Mouse (Mus musculus): Measurements from ENCODE around the gene Arhgef3.

GRCm38 (mm10) chr14:27338034-27338708, 223.5 kb downstream of the Arhgef3 start:
- TF ChIP-seq CTCF (IDR thresholded peaks at IDR 0.05; ENCODE audit: borderline replicate concordance, control insufficient read depth, extremely low read depth, insufficient read depth, low read length, poor library complexity) (no peak), POLR2A (IDR thresholded peaks at IDR 0.05; ENCODE audit: control insufficient read depth, extremely low read depth, insufficient read depth, low read length, poor library complexity) (no peak)

Data from thymus, adult 2 months (tissue).